Mouse (Mus musculus) forebrain, embryonic 16.5 days (tissue): ENCODE data around the gene Olfr1408. TPM values are rescaled to one million over a fixed set of nuclear protein-coding genes. Genes with fewer than 3 reads are reported as not detected.

ENCODE experiments used
- ATAC-seq: fragments of 200-750 bp; cut with Nextera tagmentation; 2 replicates; pipeline ENCODE4 v1.8.0; 2017; ENCODE audit warnings: mild to moderate bottlenecking, moderate library complexity
- H3K27ac ChIP-seq: fragments of 300-500 bp; sonication (generic); 2 replicates; pipeline ENCODE4 v1.5.1; 2014; ENCODE audit warnings: low read length, control low read depth
- H3K27me3 ChIP-seq: fragments of 300-500 bp; sonication (generic); replicated peaks from 2 replicates; pipeline ENCODE4 v1.6.1; 2014; ENCODE audit warnings: low read length; ENCODE audit not compliant: control insufficient read depth, insufficient read depth
- H3K36me3 ChIP-seq: fragments of 300-500 bp; sonication (generic); 2 replicates; pipeline ENCODE4 v1.6.1; 2014; ENCODE audit not compliant: control insufficient read depth, insufficient read depth
- H3K4me1 ChIP-seq: fragments of 300-500 bp; sonication (generic); replicated peaks from 2 replicates; pipeline ENCODE4 v1.6.1; 2014; ENCODE audit warnings: low read length; ENCODE audit not compliant: control insufficient read depth, insufficient read depth
- H3K4me2 ChIP-seq: fragments of 300-500 bp; sonication (generic); 2 replicates; pipeline ENCODE4 v1.6.1; 2014; ENCODE audit warnings: mild to moderate bottlenecking, low read length, control low read depth
- H3K4me3 ChIP-seq: fragments of 300-500 bp; sonication (generic); replicated peaks from 2 replicates; pipeline ENCODE4 v1.5.1; 2014; ENCODE audit warnings: mild to moderate bottlenecking, low read length, control low read depth
- H3K9ac ChIP-seq: fragments of 300-500 bp; sonication (generic); replicated peaks from 2 replicates; pipeline ENCODE4 v1.6.1; 2014; ENCODE audit warnings: low read depth, low read length, control low read depth
- H3K9me3 ChIP-seq: fragments of 300-500 bp; sonication (generic); 2 replicates; pipeline ENCODE4 v1.6.1; 2016; ENCODE audit warnings: low read length; ENCODE audit not compliant: control insufficient read depth
- WGBS: fragments of 180-500 bp; shearing (Covaris S2); extraction: QIAGEN DNeasy Blood & Tissue Kit; methylation state at CpG from one replicate; pipeline ENCODE4 v1.1.7; 2014; 5-methylcytosine and 5-hydroxymethylcytosine counted together
- polyA plus RNA-seq: library from polyadenylated mRNA; unstranded; fragments of >200 nt; fragmentation: Nextera tagmentation; extraction: Ambion mirVana; gene quantifications from 2 replicates; pipeline ENCODE4 v1.2.1, GENCODE M21; 2015

Gene Olfr1408
- not detected in 2 replicates for polyA plus RNA-seq

DNA sequence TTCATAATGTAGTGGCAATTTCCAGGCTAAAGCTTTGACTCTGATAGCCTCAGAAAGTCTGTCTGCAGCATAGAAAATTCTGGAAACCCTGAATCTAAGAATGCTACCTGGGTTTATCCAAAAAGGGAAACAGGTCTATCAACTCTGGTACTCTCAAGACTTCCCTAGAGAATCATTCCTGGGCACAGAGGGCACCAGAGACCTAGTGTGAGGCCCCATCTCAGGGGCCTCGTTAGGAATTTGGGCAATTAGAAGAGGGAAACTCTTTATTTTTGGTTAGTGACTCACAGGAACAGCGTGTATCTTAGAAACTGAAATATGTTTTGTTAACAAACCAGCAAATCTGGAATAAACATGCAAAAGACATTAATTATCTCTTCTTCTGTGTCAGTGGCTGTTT lies at the start of gene Olfr1408:
Olfr1408 (minus strand) TSS at position 101 of the 400 bp plus-strand sequence.
- Histone ChIP-seq H3K27ac (no peak within 1 kb of the TSS), H3K4me2 (no peak within 1 kb of the TSS), H3K9me3 (no peaks in the 10 kb centered on the region), H3K9ac (no peak within 1 kb of the TSS), H3K36me3 (no peaks in the 10 kb centered on the region), H3K4me3 (no peak within 1 kb of the TSS), H3K27me3 (no peaks in the 10 kb centered on the region), H3K4me1 (no peaks in the 10 kb centered on the region)
- 38% methylated on average over 2 of the region's 2 CpGs for WGBS
- no peak for ATAC-seq

DNA sequence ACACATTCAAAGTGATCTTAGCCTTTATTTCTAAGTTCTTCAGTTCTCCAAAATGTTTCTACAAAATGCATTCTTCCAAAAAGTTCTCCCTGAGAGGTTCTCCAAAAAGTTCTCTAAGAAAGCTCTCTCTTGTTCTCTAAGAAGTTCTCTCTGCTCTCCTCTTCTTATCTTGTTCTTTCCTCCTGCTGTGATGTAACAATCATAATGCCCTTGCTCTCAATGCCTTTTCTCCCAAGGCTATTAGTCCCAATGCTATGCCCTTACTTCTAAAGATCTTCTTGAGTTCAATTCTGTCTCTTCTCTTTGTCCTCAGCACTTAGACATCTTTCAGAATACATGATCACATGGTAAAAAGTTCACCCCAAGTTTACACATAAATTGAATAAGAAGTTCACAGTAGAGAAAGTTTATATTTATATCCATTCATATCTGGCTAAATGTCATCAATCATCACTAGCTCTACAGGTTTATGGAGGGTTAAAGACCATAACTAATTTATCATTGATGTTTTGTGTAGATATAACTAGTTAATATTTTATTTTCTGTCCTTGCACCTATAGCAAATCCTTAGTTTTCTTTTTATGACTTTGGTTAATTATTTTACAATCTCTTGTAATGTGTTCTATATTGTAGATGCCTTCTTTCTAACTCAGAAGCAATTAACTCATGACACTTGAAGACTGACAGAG lies 37.1 kb upstream of the Olfr1408 start:
- Histone ChIP-seq H3K27me3 (no peaks in the 10 kb centered on the region), H3K4me1 (no peaks in the 10 kb centered on the region), H3K36me3 (no peaks in the 10 kb centered on the region), H3K9ac (no peak overlapping the region), H3K27ac (no peak overlapping the region), H3K4me2 (no peak overlapping the region), H3K4me3 (no peak overlapping the region), H3K9me3 (no peaks in the 10 kb centered on the region)
- no peak for ATAC-seq

Other genes with a start within 250 kb of the Olfr1408 start
- gene Apcs, start 242.3 kb downstream of the Olfr1408 start, polyA plus RNA-seq = not detected in 2 replicates
- gene Olfr16, start 187.0 kb downstream of the Olfr1408 start, polyA plus RNA-seq = not detected in 2 replicates
- gene Olfr1406, start 53.3 kb upstream of the Olfr1408 start, polyA plus RNA-seq = not detected in 2 replicates
- not detected in 2 replicates for gene Olfr218, start 60.4 kb upstream of the Olfr1408 start, polyA plus RNA-seq
- gene Olfr1404, start 75.0 kb upstream of the Olfr1408 start, polyA plus RNA-seq = not detected in 2 replicates
- gene Fcer1a, start 89.8 kb upstream of the Olfr1408 start, polyA plus RNA-seq = not detected in 2 replicates
- not detected in 2 replicates for gene Olfr418, start 128.6 kb upstream of the Olfr1408 start, polyA plus RNA-seq
- gene Mptx2, start 140.4 kb upstream of the Olfr1408 start, polyA plus RNA-seq = not detected in 2 replicates
- gene Ackr1, start 196.4 kb upstream of the Olfr1408 start, polyA plus RNA-seq = 12.4 and 14.0 TPM in 2 replicates
- gene Aim2, start 213.5 kb upstream of the Olfr1408 start, polyA plus RNA-seq = 3.0 and 4.0 TPM in 2 replicates
- gene Cadm3, start 230.3 kb upstream of the Olfr1408 start, polyA plus RNA-seq = 33.8 and 47.1 TPM in 2 replicates